Mouse (Mus musculus): Measurements from ENCODE around the gene Nr1i2. TPM values are rescaled to one million over a fixed set of nuclear protein-coding genes. Genes with fewer than 3 reads are reported as not detected.

Nr1i2 gene
- polyA plus RNA-seq, 1 experiment from 2014 or later, result 1.8 TPM

DNA sequence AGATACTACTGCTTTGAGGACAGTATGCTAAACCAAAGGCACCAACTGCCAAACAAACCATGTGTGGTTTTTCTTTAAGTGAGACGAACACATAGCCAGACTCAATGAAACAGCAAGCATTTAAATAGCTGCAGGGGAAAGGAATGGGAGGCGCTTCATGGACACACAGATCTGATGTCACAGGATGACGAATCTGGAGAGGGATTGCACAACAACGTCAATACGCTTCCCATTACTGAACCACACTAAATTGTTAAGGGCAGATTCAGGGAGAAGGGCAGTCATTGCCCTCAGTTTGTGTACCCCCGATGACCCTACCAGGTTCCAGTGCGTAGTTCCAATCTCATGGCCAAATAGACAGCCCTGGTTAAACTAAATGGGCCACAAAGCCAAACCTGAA lies 8.8 kb downstream of the Nr1i2 start:
- 58% methylated on average over 7 of the region's 7 CpGs for WGBS (ENCODE audit: insufficient replicate concordance)
- no peak overlapping the region for H3K4me3 ChIP-seq
- no peak overlapping the region for H3K9ac ChIP-seq
- ATAC-seq, result no peak
- H3K27ac ChIP-seq, result no peak overlapping the region
- no peaks in the 10 kb centered on the region; the same call in 1 of the 2 replicates for H3K27me3 ChIP-seq (replicated peaks)
- H3K4me1 ChIP-seq, result peaks cover 26% of the 10 kb centered on the region
- H3K4me2 ChIP-seq, result no peak overlapping the region
- H3K36me3 ChIP-seq, result no peaks in the 10 kb centered on the region
- no peaks in the 10 kb centered on the region for H3K9me3 ChIP-seq (replicated peaks)

DNA sequence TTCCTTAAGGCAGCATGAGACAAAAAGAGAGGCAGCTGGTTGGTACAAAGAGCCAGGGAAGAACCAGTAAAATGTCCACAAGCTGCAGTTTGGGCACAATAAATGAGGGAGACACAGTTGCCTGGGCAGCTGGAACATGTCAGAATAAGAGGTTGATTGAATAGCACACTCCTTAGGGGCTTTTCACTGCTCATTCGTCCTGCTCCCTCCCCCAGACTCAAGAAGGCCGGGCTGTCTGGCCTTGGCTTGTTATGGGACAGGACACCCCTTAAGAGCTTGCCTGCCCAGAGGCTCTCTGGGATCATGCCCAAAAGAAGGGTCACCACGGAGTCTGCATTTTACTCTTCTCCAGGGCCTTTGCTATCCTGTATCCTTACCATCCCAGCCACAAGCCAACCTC lies 11.3 kb downstream of the Nr1i2 start:
- 43% methylated on average over 3 of the region's 3 CpGs for WGBS (ENCODE audit: insufficient replicate concordance)
- Histone ChIP-seq H3K36me3 (no peaks in the 10 kb centered on the region), H3K27me3 (replicated peaks) (no peaks in the 10 kb centered on the region; the same call in 1 of the 2 replicates), H3K9ac (no peak overlapping the region), H3K27ac (no peak overlapping the region), H3K9me3 (replicated peaks) (no peaks in the 10 kb centered on the region), H3K4me3 (no peak overlapping the region), H3K4me2 (no peak overlapping the region), H3K4me1 (peaks cover 15% of the 10 kb centered on the region)
- ATAC-seq, result no peak

DNA sequence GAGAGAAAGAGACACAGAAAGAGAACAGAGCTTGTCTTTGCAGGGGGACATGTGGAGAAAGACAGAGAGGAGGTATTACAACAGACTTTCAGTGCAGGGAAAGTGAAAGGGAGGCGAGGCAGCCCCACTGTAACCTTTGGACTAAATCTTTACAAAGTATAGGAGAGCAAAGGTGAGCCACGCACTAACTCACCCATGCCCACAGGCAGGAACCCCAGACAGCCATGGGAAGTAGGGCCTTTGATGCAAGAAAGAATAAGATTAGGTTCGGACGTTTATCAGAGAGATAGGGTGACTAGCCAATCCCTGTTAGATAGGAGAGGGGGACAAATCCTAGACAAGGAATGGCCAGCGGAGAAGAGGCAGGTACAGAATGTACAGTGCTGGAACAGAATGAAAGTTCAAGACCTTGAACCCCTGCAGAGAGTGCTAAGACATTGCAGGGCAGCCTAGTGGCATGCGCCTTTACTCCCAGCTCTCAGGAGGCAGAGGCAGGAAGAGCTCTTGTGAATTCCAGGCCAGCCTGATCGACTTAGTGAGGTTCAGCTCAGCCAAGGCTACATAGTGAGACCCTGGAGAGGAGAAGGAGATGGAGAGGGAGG lies 12.0 kb downstream of the Nr1i2 start:
- ATAC-seq, result peak; percentile 61
- H3K36me3 ChIP-seq, result no peaks in the 10 kb centered on the region
- no peaks in the 10 kb centered on the region; the same call in 1 of the 2 replicates for H3K27me3 ChIP-seq (replicated peaks)
- H3K27ac ChIP-seq, result peak overlapping the region; percentile 59; the same call in 1 of the 2 replicates
- H3K9me3 ChIP-seq (replicated peaks), result no peaks in the 10 kb centered on the region
- no peak overlapping the region for H3K4me3 ChIP-seq
- peaks cover 10% of the 10 kb centered on the region for H3K4me1 ChIP-seq
- WGBS (ENCODE audit: insufficient replicate concordance), result 50% methylated on average over 7 of the region's 7 CpGs
- no peak overlapping the region; the same call in 1 of the 2 replicates for H3K9ac ChIP-seq
- H3K4me2 ChIP-seq, result 0 out of 2 replicates have a peak overlapping the region, but pooled peaks have one; percentile 7

DNA sequence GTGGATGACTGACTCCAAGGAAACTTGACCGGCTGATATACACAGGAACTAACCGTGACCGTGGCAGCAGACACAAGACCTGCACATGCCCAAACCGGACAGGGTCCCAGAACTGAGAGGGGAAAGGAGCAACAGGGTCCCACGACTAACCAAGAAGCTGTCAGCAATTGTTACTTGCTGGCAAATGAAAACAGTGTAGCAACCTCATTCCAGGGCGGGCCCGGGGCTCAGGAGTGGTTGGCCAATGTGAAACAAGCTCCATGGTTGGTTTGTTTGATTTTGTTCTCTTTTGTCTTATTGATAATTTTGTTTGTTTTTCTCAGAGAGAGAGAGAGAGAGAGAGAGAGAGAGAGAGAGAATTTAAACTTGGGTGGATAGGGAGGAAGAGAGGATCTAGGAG lies 13.7 kb downstream of the Nr1i2 start:
- Histone ChIP-seq H3K9me3 (replicated peaks) (no peaks in the 10 kb centered on the region), H3K4me1 (peaks cover 6% of the 10 kb centered on the region; the same call in 1 of the 2 replicates), H3K27ac (no peak overlapping the region), H3K9ac (no peak overlapping the region), H3K4me3 (no peak overlapping the region), H3K4me2 (no peak overlapping the region), H3K36me3 (no peaks in the 10 kb centered on the region), H3K27me3 (replicated peaks) (no peaks in the 10 kb centered on the region; the same call in 1 of the 2 replicates)
- no peak for ATAC-seq
- 69% methylated on average over 7 of the region's 7 CpGs for WGBS (ENCODE audit: insufficient replicate concordance)

DNA sequence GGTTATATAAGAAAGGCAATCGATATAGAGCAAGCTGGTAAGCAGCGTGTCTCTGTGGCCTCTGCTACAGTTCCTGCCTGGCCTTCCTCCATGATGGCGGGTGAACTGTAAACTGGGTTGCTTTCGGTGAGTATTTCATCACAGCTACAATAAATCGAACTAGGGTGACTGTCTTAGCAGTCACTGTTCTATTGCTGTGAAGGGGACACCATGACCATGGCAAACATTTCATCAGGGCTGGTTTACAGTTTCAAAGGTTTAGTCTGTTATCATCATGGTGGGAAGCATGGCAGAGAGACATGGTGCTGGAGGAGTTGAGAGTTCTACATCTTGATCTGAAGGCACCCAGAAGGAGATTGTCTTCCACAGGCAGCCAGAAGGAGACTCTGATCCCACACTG lies 14.8 kb downstream of the Nr1i2 start:
- H3K27ac ChIP-seq, result no peak overlapping the region
- no peak overlapping the region for H3K4me2 ChIP-seq
- H3K4me3 ChIP-seq, result no peak overlapping the region
- no peaks in the 10 kb centered on the region for H3K9me3 ChIP-seq (replicated peaks)
- no peaks in the 10 kb centered on the region; the same call in 1 of the 2 replicates for H3K27me3 ChIP-seq (replicated peaks)
- no peaks in the 10 kb centered on the region for H3K36me3 ChIP-seq
- ATAC-seq, result no peak
- 69% methylated on average over 5 of the region's 5 CpGs for WGBS (ENCODE audit: insufficient replicate concordance)
- no peak overlapping the region for H3K9ac ChIP-seq
- peaks cover 6% of the 10 kb centered on the region; the same call in 1 of the 2 replicates for H3K4me1 ChIP-seq

DNA sequence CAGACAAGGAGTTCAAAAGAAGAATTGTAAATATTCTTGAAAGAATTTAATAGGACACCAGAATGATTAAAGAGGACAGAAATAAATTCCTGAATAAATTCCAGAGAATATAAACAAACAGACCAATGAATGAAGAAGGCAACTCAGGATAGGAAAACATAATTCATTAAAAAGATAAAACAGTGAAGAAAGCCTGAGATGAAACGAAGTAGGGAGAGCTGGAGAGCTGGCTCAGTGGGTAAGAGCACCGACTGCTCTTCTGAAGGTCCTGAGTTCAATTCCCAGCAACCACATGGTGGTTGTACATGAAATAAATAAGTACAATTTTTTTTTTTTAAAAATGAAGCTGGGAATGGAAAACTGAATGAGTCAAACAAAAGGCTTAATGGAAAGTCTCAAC lies 19.9 kb downstream of the Nr1i2 start:
- no peak overlapping the region for H3K4me3 ChIP-seq
- 62% methylated on average over 2 of the region's 2 CpGs for WGBS (ENCODE audit: insufficient replicate concordance)
- no peaks in the 10 kb centered on the region for H3K9me3 ChIP-seq (replicated peaks)
- no peak overlapping the region for H3K9ac ChIP-seq
- no peak overlapping the region for H3K4me2 ChIP-seq
- no peaks in the 10 kb centered on the region for H3K36me3 ChIP-seq
- ATAC-seq, result no peak
- no peaks in the 10 kb centered on the region for H3K27me3 ChIP-seq (replicated peaks)
- no peak overlapping the region for H3K27ac ChIP-seq
- no peaks in the 10 kb centered on the region for H3K4me1 ChIP-seq

DNA sequence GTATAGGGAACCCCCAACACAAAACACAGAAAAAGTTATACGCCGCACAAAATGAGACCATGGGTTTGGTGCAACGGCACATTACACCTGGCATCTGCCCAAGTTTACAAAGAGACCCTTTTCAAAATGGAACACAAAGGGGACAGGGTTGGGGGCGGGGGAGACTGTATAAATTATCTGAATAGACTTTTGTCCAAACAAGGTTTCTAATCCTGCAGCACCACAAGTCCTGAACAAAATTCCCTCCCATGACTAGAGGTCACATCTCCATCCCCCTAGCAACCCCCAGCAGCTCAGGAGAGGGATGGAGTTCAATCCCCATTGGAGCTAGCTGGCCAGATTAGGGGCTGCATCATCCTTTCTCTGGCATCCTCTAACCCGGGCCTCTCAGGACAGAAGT lies 22.1 kb downstream of the Nr1i2 start:
- no peaks in the 10 kb centered on the region for H3K4me1 ChIP-seq
- no peaks in the 10 kb centered on the region for H3K36me3 ChIP-seq
- H3K4me2 ChIP-seq, result no peak overlapping the region
- WGBS (ENCODE audit: insufficient replicate concordance), result 75% methylated on average over 5 of the region's 5 CpGs
- H3K9me3 ChIP-seq (replicated peaks), result no peaks in the 10 kb centered on the region
- H3K4me3 ChIP-seq, result no peak overlapping the region
- no peak overlapping the region for H3K27ac ChIP-seq
- no peak for ATAC-seq
- H3K27me3 ChIP-seq (replicated peaks), result no peaks in the 10 kb centered on the region
- H3K9ac ChIP-seq, result no peak overlapping the region

DNA sequence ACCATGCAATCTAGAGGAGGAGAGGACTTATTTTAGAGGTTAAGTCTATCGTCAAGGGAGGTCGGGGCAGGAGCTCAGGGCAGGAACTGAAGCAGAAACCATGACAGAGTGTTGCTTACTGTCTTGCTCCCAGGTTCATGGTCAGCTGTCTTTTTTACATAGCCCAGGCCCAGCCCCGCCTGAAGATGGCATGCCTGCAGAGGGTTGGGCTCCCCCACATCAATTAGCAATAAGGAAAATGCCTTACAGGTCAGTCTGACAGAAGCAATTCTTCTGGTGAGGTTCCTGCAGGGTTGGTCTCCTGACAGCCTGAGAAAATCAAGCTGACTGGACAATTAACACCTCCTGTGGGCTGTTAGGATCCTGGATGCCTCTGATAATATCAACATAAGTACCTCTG lies 23.0 kb downstream of the Nr1i2 start:
- ATAC-seq, result no peak
- Histone ChIP-seq H3K4me2 (no peak overlapping the region), H3K27me3 (replicated peaks) (no peaks in the 10 kb centered on the region), H3K4me3 (no peak overlapping the region), H3K36me3 (no peaks in the 10 kb centered on the region), H3K9ac (no peak overlapping the region), H3K9me3 (replicated peaks) (no peaks in the 10 kb centered on the region), H3K4me1 (no peaks in the 10 kb centered on the region), H3K27ac (no peak overlapping the region)
- WGBS (ENCODE audit: insufficient replicate concordance), result 25% methylated on average over 3 of the region's 3 CpGs

DNA sequence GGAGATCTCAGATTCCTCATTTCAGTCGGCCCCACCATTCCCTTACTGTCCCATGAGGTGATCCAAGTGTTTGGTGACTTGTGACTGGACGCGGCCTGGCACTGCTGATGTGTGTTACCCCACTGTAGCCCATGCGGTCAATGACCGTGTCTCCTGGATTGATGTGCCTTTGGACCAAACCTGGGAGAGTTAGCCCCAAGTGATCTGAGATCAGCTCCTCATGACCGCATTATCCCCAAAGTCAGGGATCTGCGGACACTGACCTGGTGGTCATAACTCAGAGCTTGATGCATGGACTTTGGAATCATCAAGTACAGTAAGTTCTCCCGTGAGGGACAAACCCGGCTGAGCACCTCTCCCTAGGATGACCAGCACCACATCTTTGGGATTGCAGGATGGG lies 38.7 kb downstream of the Nr1i2 start:
- no peak for ATAC-seq
- H3K27me3 ChIP-seq (replicated peaks), result 0 out of 2 replicates have a peak, but pooled peaks cover 7% of the 10 kb centered on the region
- H3K27ac ChIP-seq, result no peak overlapping the region
- H3K36me3 ChIP-seq, result no peaks in the 10 kb centered on the region
- no peak overlapping the region for H3K9ac ChIP-seq
- no peak overlapping the region for H3K4me2 ChIP-seq
- H3K9me3 ChIP-seq (replicated peaks), result no peaks in the 10 kb centered on the region
- 74% methylated on average over 9 of the region's 9 CpGs for WGBS (ENCODE audit: insufficient replicate concordance)
- no peaks in the 10 kb centered on the region for H3K4me1 ChIP-seq
- no peak overlapping the region for H3K4me3 ChIP-seq

DNA sequence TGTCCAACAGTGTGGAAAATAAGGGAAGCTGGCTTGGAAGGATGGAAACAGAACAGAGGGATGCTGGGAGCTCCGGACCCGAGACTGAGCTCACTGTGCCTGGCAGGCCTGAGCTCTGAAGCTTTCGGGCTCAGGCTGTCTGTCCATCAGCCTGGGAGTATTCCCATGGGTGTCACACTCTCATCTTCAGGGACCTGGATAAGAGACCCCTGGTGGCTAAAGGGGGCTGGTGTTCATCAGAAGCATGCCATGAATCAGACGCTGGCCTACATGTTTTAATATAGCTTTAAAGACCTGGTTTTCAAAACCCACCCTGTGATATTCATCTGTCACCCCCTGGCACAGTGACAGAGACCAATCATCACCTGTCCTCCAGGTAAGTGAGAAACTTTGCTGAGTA lies 39.5 kb downstream of the Nr1i2 start:
- no peak overlapping the region for H3K27ac ChIP-seq
- H3K4me2 ChIP-seq, result no peak overlapping the region
- no peaks in the 10 kb centered on the region for H3K4me1 ChIP-seq
- 63% methylated on average over 4 of the region's 4 CpGs for WGBS (ENCODE audit: insufficient replicate concordance)
- H3K9ac ChIP-seq, result no peak overlapping the region
- H3K4me3 ChIP-seq, result no peak overlapping the region
- H3K36me3 ChIP-seq, result no peaks in the 10 kb centered on the region
- ATAC-seq, result no peak
- no peaks in the 10 kb centered on the region for H3K9me3 ChIP-seq (replicated peaks)
- 0 out of 2 replicates have a peak, but pooled peaks cover 7% of the 10 kb centered on the region for H3K27me3 ChIP-seq (replicated peaks)

DNA sequence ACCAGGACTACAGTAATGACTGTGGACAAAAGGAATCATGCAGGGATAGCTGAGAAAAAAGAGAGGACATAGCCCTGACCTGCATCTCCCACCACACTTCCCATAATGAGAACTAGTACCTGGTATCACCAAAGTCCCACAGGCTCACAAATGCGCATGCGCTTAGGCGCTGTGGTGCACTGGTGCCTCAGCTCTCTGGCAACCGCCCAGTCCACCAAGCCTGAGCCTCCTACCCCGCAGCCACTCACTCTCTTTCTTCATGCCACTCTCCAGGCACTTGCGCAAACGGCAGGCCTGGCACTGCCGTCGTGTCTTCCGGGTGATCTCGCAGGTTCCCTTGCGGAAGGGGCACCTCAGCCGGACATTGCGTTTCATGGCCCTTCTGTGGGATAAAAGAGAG lies 40.6 kb downstream of the Nr1i2 start:
- H3K36me3 ChIP-seq, result no peaks in the 10 kb centered on the region
- no peak overlapping the region for H3K4me3 ChIP-seq
- no peaks in the 10 kb centered on the region for H3K4me1 ChIP-seq
- ATAC-seq, result no peak
- peaks cover 7% of the 10 kb centered on the region; the same call in 1 of the 2 replicates for H3K27me3 ChIP-seq (replicated peaks)
- WGBS (ENCODE audit: insufficient replicate concordance), result 64% methylated on average over 14 of the region's 14 CpGs
- H3K9ac ChIP-seq, result no peak overlapping the region
- H3K27ac ChIP-seq, result no peak overlapping the region
- no peaks in the 10 kb centered on the region for H3K9me3 ChIP-seq (replicated peaks)
- no peak overlapping the region for H3K4me2 ChIP-seq

DNA sequence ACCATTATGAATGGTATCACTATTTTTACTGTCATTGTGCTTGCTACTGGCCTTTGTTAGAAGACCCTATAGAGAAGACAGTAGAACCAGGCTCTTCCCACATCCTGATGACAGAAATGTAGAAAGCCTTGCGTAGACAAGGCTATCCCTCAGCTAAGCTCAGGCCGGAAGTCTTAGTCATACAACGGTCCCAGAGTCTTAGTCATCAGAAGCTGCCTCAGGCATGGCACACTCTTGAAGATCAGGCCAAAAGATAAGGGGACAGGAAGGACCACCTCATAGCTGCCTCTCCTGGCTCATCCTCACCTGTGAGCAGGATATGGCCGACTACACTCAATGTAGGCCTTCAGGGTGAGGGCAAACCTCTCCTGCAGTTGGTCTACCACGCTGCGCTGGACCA lies 44.2 kb downstream of the Nr1i2 start:
- no peak for ATAC-seq
- no peak overlapping the region for H3K27ac ChIP-seq
- H3K36me3 ChIP-seq, result no peaks in the 10 kb centered on the region
- WGBS (ENCODE audit: insufficient replicate concordance), result 77% methylated on average over 6 of the region's 6 CpGs
- peaks cover 6% of the 10 kb centered on the region; the same call in 1 of the 2 replicates for H3K27me3 ChIP-seq (replicated peaks)
- H3K4me1 ChIP-seq, result no peaks in the 10 kb centered on the region
- no peak overlapping the region for H3K9ac ChIP-seq
- no peak overlapping the region for H3K4me3 ChIP-seq
- no peak overlapping the region for H3K4me2 ChIP-seq
- no peaks in the 10 kb centered on the region for H3K9me3 ChIP-seq (replicated peaks)

Data from liver, embryonic 12.5 days (tissue).